Mouse (Mus musculus): Measurements from ENCODE around the gene Dnajc12.
A peak's percentile ranks its signal among the peaks of the same experiment; 100 is the strongest.
"Not testable (repeated sequence)": the region's sequence is repeated elsewhere in the genome, so short reads cannot be mapped to it uniquely, and the experiment has no call there.

The Dnajc12 gene

DNA sequence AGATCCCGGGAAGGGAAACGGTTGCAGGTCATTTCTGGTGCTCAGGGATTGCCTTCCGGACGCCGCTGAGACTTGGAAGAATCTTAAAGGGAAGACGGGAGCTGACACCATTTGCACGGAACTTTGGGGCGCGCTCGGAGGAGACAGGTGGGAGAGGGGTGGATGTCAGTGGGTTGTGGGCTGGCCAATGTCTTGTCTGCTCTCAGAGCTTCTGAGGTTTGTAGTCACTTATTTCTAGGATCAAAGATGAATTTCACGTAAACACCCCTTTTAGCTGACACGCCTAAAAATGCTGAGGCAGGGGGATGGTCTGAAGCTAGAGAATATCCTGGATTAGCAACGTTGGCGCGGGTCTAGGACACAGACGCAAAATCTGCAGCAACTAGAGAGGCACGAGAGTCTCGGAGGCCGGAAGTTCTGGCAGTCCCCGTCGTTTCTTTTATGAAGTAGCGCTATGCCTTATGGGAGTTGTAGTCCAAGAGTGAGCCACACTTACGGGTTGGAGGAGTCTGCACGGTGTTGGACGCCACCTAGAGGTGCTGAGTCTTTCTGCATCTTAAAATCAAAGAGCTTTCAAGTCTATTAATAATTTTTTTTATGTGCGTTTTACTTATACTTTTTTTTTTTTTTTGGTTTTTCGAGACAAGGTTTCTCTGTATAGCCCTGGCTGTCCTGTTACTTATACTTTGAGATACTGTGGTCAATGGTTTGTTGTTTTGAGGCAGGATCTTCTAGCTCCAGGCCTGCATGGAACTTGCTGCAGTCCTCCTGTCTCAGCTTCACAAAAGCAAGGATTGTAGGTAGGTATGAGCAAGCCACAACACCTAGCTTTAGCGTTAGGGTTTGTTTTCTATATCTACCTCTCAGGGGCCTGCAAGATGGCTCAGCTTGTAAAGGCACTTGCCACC lies at the start of gene Dnajc12:
Gene Dnajc12, plus strand, starts transcription at position 72 of the 908 bp plus-strand sequence.
- peak; percentile 89 for DNase-seq (ENCODE audit: low read depth, low spot score)

DNA sequence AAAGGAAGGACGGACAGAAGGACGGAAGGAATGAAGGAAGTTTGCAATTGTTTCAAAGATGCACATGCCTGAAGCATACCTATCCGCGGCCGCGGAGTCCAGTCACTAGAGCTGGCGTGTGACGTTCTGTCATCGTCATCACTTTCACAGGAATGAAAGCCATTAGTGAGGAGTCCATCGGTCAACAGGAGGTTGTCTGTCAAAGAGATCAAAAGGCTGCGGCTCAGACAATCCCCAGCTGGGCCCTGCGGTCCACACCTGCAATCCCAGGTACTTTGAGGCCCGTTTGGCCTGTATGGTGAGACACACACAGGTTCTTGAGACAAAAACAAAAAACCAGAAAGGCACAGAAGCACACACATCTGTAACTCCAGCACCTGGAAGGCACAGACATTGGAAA lies 45.3 kb upstream of the Dnajc12 start:
- DNase-seq (ENCODE audit: low read depth, low spot score), result no peak

DNA sequence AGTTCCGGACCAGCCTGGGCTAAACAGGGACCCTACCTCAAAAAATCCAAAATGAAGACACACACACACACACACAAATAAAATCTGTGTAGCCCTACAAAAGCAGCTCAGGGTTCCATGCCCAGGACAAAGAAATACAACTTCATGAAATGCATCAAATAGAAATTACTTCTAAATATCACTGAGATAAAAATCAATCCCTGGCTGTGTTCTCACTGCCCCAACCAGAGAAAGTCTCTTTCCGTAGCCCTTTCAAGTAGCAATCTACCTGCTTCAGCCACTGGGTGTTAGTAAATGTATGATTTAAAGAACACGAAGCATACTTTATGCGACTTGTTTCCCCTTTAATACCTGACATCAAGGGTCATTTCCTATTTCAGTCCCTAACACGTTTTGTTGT lies 44.9 kb upstream of the Dnajc12 start:
- no peak for DNase-seq (ENCODE audit: low read depth, low spot score)

DNA sequence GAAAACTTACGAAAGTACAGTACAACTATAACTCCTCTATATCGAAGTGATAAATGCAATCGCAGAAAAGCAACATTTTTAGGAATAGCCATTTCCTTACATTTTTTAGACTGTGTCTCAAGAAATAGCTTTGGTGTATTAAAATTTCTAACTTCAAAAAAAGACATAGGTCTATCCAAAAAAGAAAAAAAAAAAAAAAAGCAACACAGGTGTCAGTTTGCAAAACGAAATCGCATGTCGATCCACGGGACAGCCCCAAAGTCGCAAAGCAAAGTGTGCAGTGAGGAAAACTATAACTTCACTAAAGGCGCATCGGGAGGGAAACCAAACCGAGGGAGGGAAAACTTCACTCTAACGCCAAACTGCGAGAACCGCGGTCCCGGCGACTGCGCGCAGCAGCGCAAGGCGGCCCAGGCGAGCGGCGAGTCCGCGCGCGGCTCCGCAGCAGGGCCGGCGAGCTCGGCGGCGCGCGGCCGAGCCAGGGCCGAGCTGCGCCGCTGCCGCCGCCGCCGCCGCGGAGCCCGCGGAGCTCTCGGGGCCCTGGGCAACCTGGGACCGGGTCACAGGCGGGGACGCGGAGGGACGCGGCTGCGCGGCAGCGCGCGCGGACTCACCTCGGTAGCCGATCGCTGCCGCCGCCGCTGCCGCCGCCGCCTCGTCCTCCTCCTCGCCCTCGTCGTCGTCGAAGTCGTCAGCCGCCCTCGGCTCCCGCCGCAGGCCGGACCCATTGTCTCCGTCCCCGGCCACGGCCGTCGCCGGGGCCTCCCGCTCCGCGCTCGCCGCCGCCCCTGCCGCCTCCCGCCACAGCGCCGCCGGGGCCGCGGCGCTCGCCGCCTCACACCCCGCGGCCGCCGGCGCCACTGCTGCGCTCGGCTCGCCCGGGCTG lies 44.0 kb upstream of the Dnajc12 start:
- peak; percentile 35 for DNase-seq (ENCODE audit: low read depth, low spot score)

DNA sequence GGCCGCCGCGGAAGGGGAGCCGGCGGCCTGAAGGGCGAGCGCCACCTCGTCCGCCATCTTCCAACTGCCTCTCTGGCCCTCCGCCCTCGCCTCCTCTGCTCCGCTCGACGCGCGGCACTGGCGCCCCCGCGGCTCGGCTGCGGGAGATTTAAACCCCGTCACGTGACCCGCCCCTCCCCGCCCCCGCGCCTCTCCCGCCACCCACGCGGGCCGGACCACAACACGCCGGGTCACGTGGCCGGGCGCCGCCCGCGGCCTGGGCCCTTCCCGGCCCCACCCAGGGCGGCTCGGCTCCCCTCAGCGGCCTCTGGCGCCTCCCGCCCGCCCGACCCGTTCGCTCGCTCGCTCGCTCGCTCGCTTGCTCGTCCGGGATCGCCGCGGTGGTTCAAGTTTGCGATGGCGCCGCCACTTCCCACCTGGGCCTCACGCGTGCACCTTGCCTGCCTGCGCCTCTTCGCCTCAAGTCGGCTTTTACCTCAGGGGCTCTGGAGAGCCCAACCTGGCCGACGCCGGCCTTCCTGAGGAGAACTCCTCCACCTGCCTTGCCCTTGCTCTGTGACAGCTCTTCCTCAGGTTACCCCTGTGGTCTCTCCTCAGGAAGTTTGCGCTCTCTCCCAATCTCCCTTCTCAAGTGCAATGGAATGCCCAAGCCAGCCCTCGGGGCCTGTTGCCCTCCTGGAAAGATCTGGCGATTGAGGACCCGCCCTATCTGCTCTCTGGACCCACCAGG lies 43.2 kb upstream of the Dnajc12 start:
- peak; percentile 83 for DNase-seq (ENCODE audit: low read depth, low spot score)

DNA sequence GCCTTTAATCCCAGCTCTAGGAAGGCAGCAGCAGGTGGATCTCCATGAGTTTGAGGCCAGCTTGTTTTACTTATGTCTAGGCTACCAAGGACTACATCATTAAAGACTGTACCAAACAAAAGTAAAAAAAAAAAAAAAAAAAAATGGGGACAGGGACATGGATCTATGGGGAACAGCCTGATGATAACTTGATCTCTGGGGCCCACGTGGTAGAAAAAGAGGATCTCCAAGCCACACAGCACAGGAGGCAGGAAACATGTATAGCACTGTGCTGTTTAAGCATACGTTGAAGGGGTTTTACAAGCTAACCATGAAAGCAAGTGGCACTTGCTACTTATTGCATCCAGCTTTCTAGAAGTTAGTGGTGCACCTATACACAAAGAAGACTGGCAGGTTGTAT lies 40.9 kb upstream of the Dnajc12 start:
- no peak for DNase-seq (ENCODE audit: low read depth, low spot score)

DNA sequence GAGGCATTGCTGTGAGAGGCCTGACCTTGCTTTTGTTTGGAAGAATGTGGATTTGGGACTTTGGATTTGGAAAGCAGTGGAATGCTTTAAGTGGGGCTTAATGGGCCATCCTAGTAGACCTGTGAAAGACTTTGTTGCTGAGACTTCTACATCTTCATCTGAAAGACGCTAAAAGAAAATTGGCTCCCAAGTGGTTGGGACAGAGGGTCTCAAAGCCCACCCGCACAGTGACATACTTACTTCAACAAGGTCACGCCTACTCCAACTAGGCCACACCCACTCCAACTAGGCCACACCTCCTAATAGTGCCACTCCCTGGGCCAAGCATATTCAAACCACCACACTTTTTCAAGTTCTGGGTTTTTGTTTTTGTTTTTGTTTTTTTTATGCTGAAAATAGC lies 37.5 kb upstream of the Dnajc12 start:
- DNase-seq (ENCODE audit: low read depth, low spot score), result no peak

DNA sequence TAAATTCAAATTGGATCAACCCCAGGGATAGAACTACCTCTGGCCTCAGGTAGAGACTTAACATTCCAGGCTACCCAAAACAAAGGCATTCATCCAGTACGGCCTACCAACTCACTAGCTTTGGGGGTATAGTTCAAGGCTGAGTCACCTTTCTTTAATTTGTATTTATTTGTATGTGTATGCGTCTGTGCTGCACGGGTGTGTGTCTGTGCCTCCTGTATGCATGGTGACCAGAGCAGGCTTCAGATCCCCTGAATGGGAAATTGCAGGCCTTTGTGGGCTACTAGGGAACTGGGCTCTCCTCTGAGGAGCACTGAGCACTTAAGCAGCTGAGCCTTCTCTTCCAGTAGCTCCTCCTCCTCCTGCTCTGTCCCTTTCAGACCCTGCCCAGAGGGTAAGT lies 34.0 kb upstream of the Dnajc12 start:
- no peak for DNase-seq (ENCODE audit: low read depth, low spot score)

DNA sequence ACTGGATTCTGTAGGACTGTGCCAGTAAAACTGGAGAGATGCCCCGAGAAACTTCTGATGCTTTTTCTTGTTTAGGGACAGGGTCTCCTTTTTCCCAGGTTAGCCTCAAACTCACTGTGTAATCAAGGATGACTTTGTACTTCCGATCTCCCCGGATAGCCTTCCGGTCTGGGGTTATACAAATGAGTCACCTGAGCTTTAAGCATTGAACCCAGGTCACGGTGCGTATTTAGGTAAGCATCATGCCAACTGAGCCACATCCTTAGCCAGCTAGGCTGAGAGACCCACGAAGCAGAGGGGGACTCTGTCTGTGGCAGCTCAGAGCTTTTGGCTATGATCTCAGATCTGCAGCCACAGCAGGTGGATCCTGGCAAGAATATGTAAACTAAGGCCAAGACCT lies 31.6 kb upstream of the Dnajc12 start:
- no peak for DNase-seq (ENCODE audit: low read depth, low spot score)

DNA sequence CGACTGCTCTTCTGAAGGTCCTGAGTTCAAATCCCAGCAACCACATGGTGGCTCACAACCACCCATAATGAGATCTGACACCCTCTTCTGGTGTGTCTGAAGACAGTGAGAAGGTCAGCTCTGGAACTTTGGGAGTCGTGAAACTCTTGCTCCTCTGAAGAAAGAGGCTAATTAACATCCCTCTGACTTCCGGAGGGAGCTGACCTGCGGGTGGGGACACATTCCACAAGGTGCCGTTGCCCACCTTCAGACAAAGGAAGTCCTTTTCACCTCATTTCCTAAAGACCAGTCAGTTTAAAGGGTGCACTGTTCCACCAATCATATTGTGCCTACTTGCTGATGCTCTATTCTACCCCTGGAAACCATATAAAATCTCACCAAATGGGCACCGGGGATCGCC lies 31.1 kb upstream of the Dnajc12 start:
- DNase-seq (ENCODE audit: low read depth, low spot score), result not testable (repeated sequence)

DNA sequence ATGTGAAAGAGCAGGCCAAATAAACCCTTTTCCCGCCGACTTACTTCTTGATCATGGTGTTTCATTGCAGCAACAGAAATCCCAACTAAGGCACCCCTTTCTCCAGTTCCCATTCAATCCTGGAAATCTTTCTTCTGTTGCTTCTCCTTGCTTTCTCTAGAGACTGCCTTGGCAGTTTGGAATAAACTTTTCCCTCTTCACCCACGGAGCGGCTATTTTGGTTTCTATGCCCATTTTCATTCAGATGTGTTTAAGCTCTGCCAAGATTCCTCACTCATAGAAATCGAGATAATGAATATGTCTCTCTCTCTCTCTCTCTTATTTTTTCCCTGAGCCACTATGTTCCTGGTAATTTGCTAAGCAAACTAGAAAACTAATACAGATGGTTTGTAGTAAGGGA lies 30.1 kb upstream of the Dnajc12 start:
- no peak for DNase-seq (ENCODE audit: low read depth, low spot score)

DNA sequence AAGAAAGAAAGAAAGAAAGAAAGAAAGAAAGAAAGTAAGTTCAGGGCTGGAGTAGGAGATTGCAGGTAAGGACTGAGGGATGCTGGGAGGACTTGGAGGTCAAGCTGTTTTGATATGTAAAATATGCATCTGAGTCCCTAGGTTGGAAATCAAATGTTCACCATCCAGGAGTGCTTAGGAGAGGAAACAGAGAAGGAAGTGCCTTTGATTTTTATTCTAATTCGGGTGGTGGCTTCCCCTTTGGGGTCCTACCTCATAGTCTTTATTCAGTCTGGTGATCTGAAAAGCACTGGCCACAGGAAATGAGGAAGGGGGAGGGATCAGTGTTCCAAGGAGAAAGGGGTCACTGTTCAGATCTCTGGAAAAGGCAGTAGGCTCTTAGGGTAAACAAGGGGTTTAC lies 21.7 kb upstream of the Dnajc12 start:
- DNase-seq (ENCODE audit: low read depth, low spot score), result no peak

DNA sequence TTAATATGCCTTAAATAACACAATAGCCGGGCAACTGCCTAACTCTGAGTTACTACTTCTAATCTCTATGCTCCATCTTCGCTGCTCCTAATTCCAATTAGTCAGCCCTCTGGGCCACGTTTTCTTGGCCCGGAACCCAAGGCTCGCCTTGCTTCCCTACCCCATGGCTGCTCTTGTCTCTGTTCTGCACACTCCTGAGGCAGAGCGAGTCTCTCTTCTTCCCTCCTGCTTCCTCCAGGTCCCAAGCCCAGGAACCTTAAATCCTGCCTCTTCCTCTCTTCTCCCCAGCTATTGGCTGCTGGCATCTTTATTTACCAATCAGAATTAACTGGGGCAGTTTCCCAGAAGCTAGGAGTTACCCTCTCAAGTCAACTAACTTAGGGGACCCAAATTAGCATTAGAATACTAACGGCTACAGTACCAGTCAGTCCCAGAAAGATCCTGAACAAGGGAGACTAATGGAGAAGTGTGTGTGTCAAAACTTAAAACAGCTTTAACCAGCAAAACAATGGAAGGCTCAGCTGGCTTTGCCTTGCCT lies 16.3 kb upstream of the Dnajc12 start:
- DNase-seq (ENCODE audit: low read depth, low spot score), result no peak

DNA sequence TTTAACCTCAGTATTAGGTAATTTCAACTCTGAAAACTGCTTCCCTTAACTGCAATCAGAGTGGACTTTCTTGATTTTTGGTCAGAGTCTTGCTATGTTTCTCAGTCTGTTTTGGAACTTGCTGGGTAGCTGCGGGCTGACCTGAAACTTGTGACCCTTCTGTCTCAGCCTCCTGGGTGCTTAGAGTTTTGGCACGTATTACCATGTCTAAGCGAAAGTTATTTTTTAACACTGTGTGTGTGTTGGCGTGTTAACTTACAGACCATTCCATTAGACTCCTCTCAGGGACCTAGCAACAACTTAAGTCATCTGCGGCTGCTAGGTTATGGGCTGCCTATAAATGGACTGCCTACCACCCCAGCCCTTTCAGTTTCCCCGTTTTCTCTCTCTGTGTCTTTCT lies 14.9 kb upstream of the Dnajc12 start:
- no peak for DNase-seq (ENCODE audit: low read depth, low spot score)

DNA sequence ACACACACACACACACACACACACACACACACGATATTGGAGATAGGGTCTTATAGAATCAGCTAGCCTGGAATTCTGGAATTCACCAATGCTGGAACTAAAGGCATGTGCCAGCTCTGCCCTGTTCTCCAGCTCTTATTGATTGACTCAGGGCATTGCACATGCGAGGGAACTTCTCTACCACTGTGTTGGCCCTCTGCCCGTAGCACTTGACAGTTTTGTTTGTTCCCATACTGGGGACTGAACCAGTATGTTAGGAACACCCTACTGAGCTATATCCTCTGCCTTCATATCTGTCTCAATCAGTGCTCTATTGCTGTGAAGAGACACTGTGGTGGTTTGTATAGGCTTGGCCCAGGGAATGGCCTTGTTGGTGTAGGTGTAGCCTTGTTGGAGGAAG lies 14.2 kb upstream of the Dnajc12 start:
- no peak for DNase-seq (ENCODE audit: low read depth, low spot score)

DNA sequence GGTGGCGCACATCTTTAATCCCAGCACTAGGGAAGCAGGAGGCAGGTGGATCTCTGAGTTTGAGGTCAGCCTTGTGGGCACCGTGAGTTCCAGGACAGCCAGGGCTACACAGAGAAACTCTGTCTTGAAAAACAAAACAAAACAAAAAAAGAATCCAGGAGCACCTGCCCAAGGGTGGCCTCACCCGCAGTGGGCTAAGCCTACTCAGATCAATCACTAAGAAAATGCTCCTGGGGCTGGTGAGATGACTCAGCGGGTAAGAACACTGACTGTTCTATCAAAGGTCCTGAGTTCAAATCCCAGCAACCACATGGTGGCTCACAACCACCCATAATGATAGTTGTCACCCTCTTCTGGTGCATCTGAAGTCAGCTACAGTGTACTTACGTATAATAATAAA lies 5.9 kb upstream of the Dnajc12 start:
- DNase-seq (ENCODE audit: low read depth, low spot score), result no peak

DNA sequence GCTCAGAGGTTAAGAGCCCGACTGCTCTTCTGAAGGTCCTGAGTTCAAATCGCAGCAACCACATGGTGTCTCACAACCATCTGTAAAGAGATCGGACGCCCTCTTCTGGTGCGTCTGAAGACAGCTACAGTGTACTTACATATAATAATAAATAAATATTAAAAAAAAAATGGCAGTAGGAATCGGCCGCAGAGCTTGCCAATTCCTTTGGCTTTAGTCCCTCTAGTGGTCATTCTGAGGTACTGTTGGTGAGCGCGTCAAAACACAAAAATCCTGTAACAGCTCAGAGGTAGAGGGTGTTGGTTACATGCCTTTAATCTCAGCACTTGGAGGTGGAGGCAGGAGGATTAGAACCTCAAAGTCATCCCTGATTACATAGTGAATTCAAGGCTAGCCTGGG lies 4.8 kb upstream of the Dnajc12 start:
- peak; percentile 59 for DNase-seq (ENCODE audit: low read depth, low spot score)

DNA sequence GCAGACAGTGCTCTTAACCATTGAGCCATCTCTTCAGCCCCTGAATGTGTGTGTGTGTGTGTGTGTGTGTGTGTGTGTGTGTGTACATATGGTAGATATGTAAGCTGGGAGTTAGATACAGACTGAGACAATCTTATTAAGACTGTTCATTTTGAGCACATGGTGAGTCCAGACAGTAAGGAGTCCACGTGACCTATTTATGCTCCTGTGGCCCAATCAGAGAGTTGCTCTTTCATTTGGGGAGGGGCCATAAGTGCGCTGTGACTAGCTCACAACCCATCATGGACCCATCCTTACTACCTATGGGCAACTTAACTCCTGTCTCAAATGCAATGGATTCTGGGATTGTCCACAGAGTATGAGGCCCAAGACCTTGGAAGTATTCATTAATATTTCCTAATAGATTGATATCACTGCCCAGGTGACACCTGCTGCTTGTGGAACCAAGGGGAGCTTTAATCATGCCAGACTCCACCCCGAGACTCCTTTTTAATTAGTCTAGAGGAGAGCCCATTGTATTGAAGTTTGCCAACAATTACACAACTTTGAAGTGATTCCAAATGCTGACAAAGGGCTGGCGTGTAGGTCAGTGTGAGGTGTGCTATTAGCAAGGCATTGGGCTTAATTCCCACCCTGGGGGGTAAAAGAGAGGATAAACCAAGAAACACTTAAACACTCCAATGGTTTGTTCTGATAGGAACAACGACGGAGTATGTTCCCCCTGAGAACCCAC lies 3.1 kb upstream of the Dnajc12 start:
- no peak for DNase-seq (ENCODE audit: low read depth, low spot score)

DNA sequence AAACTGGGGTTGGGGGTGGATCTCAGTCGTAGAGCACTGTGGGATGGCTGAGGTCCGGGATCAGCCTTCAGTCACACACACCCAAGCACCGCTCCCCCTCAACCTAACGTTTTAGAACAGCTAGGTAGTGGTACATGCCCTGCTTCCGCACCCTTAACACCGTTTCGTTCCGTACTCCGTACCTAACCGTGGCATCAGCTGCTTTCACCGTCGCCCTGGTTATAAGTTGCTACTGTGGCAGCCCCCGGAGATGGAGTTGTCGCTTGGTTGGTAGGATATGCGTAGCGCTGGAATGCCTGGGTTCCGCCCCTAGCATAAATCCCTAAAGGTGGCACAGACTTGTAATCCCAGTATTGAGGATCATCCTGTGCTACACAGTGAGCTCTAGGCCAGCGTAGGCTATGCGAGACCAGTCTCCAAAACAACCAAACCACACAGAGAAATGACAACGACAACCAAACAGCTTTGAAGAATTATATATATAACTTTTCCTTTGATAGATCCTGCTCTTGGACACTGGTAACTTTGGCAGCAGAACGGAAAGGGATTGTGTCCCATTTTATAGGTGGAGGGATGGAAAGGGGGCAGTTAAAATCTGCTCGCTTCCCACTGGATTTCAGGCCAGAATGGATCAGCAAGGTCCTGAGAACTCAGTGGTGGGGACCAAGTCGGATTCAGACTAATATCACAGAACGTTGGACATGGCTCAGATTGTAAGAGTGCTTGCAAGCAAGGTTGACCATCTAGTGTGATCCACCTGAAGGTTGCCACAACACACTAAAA lies 554 bp upstream of the Dnajc12 start, which contains the start of gene Sirt1:
Gene Sirt1, minus strand, starts transcription at position 207 of the 783 bp plus-strand sequence.
- no peak for DNase-seq (ENCODE audit: low read depth, low spot score)

DNA sequence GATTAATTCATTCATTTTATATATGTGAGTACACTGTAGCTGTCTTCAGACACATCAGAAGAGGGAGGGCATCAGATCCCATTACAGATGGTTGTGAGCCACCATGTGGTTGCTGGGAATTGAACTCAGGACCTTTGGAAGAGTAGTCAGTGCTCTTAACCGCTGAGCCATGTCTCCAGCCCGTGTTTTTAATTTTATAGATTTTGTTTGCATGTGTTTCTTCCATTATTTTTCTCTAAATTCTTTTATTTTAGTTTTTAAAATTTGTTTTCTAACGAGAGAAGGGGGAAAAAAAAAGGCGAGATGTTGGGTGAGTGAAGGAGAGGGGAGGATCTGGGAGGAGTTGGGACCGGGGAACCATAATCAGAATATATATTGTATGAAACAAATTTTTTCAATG lies 3.7 kb downstream of the Dnajc12 start:
- not testable (repeated sequence) for DNase-seq (ENCODE audit: low read depth, low spot score)
